Mouse (Mus musculus): ENCODE data around the gene Vps45. TPM values are rescaled to one million over a fixed set of nuclear protein-coding genes. Genes with fewer than 3 reads are reported as not detected.
"Not testable (repeated sequence)": the region's sequence is repeated elsewhere in the genome, so short reads cannot be mapped to it uniquely, and the experiment has no call there.

The Vps45 gene
- polyA plus RNA-seq, 1 experiment from 2014 or later, result 46.4 TPM

DNA sequence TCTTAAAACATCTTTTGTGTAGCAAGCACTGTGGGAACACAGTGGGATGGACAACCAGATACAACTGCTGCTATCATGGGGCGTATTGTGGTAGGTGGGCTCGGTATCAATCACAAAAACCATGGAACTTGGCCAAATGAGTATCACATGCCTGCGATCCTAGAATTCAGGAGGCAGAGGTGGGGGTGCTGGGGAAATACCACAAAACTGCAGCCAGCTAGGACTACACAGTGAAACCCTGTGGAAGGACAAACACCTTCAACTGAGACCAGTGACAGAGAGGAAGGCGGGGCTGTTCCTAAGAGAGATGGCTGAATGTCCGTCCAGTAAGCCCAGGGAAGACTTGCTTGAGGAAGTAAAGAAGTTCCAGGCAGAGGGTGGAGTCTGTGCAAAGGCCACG is 3.0 kb downstream of the Vps45 start:
- no peak overlapping the region for H3K4me3 ChIP-seq (replicated peaks; ENCODE audit: low read depth, low read length)
- 89% methylated on average over 6 of the region's 6 CpGs for WGBS
- no peak overlapping the region for H3K27ac ChIP-seq (replicated peaks; ENCODE audit: low read depth, low read length)
- ATAC-seq (ENCODE audit: low FRiP score, low TSS enrichment), result no peak
- peaks cover 27% of the 10 kb centered on the region; the same call in 1 of the 2 replicates for H3K36me3 ChIP-seq (ENCODE audit: control insufficient read depth, insufficient read depth, low read length)
- H3K9ac ChIP-seq (replicated peaks; ENCODE audit: low read length), result no peak overlapping the region
- DNase-seq, result no peak
- H3K4me1 ChIP-seq (ENCODE audit: control insufficient read depth, insufficient read depth, low read length), result peaks cover 10% of the 10 kb centered on the region; the same call in 1 of the 2 replicates
- H3K27me3 ChIP-seq (ENCODE audit: control insufficient read depth, insufficient read depth, low read length), result no peaks in the 10 kb centered on the region
- H3K4me2 ChIP-seq (ENCODE audit: low read length), result no peak overlapping the region
- H3K9me3 ChIP-seq (ENCODE audit: control insufficient read depth, low read length), result no peaks in the 10 kb centered on the region

GRCm38 (mm10) chr3:96051839-96052238 is 6.4 kb downstream of the Vps45 start:
- Histone ChIP-seq H3K27ac (replicated peaks; ENCODE audit: low read depth, low read length) (no peak overlapping the region), H3K36me3 (ENCODE audit: control insufficient read depth, insufficient read depth, low read length) (peaks cover 35% of the 10 kb centered on the region), H3K4me3 (replicated peaks; ENCODE audit: low read depth, low read length) (no peak overlapping the region), H3K4me2 (ENCODE audit: low read length) (no peak overlapping the region), H3K4me1 (ENCODE audit: control insufficient read depth, insufficient read depth, low read length) (peaks cover 4% of the 10 kb centered on the region; the same call in 1 of the 2 replicates), H3K27me3 (ENCODE audit: control insufficient read depth, insufficient read depth, low read length) (no peaks in the 10 kb centered on the region), H3K9ac (replicated peaks; ENCODE audit: low read length) (no peak overlapping the region), H3K9me3 (ENCODE audit: control insufficient read depth, low read length) (no peaks in the 10 kb centered on the region)
- ATAC-seq (ENCODE audit: low FRiP score, low TSS enrichment) (no peak), DNase-seq (peak; percentile 83)
- whole genome bisulfite sequencing, result 59% methylated on average over 2 of the region's 2 CpGs

DNA sequence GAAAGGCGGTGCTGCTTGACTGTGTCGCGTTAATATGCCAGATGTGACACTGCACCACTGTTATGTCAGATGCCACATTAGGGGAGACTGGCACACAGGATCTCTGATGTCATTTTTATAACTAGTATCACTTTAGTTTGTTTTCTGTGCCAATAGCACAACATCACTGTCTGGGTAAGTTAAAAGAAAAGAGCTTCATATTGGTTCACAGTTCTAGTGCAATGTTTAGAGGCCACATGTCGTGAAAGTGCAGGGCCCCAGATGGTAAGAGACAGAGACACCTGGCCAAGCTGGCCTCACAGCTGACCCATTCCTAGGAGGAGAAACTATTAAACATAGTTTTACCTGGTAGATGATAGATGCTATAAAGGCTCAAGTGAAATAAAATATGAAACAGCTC is 7.1 kb downstream of the Vps45 start:
- no peaks in the 10 kb centered on the region for H3K9me3 ChIP-seq (ENCODE audit: control insufficient read depth, low read length)
- H3K9ac ChIP-seq (replicated peaks; ENCODE audit: low read length), result no peak overlapping the region
- no peak overlapping the region for H3K27ac ChIP-seq (replicated peaks; ENCODE audit: low read depth, low read length)
- 85% methylated on average over 4 of the region's 4 CpGs for WGBS
- H3K4me1 ChIP-seq (ENCODE audit: control insufficient read depth, insufficient read depth, low read length), result no peaks in the 10 kb centered on the region
- no peak overlapping the region for H3K4me2 ChIP-seq (ENCODE audit: low read length)
- DNase-seq, result no peak
- no peak for ATAC-seq (ENCODE audit: low FRiP score, low TSS enrichment)
- H3K36me3 ChIP-seq (ENCODE audit: control insufficient read depth, insufficient read depth, low read length), result peaks cover 40% of the 10 kb centered on the region
- no peak overlapping the region for H3K4me3 ChIP-seq (replicated peaks; ENCODE audit: low read depth, low read length)
- no peaks in the 10 kb centered on the region for H3K27me3 ChIP-seq (ENCODE audit: control insufficient read depth, insufficient read depth, low read length)

DNA sequence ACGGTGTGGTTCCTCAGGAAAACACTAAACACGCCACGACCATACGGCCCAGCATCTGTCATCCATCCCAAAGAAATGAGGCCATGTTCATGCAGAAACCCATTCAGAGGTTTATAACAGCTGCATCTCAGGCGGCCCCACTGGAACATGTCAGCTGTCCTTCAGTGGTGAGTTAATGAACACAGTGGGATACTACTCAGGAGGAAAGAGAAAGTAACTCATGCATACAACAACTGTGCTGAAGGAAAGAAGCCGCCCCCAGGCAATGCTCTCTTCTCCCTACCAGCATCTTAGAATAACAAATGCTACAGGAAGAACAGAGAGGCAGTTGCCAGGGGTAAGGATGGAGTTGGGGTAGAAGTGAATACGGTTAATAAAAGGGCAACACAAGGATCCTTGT is 7.5 kb downstream of the Vps45 start:
- no peak overlapping the region for H3K4me2 ChIP-seq (ENCODE audit: low read length)
- no peak overlapping the region for H3K27ac ChIP-seq (replicated peaks; ENCODE audit: low read depth, low read length)
- no peak for ATAC-seq (ENCODE audit: low FRiP score, low TSS enrichment)
- no peak for DNase-seq
- no peaks in the 10 kb centered on the region for H3K4me1 ChIP-seq (ENCODE audit: control insufficient read depth, insufficient read depth, low read length)
- WGBS, result 77% methylated on average over 7 of the region's 7 CpGs
- no peaks in the 10 kb centered on the region for H3K9me3 ChIP-seq (ENCODE audit: control insufficient read depth, low read length)
- H3K4me3 ChIP-seq (replicated peaks; ENCODE audit: low read depth, low read length), result no peak overlapping the region
- no peak overlapping the region for H3K9ac ChIP-seq (replicated peaks; ENCODE audit: low read length)
- no peaks in the 10 kb centered on the region for H3K27me3 ChIP-seq (ENCODE audit: control insufficient read depth, insufficient read depth, low read length)
- H3K36me3 ChIP-seq (ENCODE audit: control insufficient read depth, insufficient read depth, low read length), result peaks cover 43% of the 10 kb centered on the region

DNA sequence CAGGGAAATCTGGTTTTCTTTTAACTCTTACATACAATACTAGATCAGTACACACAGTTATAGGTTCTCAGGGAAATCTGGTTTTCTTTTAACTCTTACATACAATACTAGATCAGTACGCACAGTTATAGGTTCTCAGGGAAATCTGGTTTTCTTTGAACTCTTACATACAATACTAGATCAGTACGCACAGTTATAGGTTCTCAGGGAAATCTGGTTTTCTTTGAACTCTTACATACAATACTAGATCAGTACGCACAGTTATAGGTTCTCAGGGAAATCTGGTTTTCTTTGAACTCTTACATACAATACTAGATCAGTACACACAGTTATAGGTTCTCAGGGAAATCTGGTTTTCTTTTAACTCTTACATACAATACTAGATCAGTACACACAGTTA is 13.7 kb downstream of the Vps45 start:
- H3K4me1 ChIP-seq (ENCODE audit: control insufficient read depth, insufficient read depth, low read length); DNase-seq; H3K9ac ChIP-seq (replicated peaks; ENCODE audit: low read length); ATAC-seq (ENCODE audit: low FRiP score, low TSS enrichment); H3K27me3 ChIP-seq (ENCODE audit: control insufficient read depth, insufficient read depth, low read length); H3K4me2 ChIP-seq (ENCODE audit: low read length); H3K27ac ChIP-seq (replicated peaks; ENCODE audit: low read depth, low read length); H3K9me3 ChIP-seq (ENCODE audit: control insufficient read depth, low read length); H3K4me3 ChIP-seq (replicated peaks; ENCODE audit: low read depth, low read length): not testable (repeated sequence)
- WGBS, result 84% methylated on average over 3 of the region's 3 CpGs
- H3K36me3 ChIP-seq (ENCODE audit: control insufficient read depth, insufficient read depth, low read length), result peaks cover 44% of the 10 kb centered on the region

- no peaks in the 10 kb centered on the region for H3K9me3 ChIP-seq (ENCODE audit: control insufficient read depth, low read length)
- H3K36me3 ChIP-seq (ENCODE audit: control insufficient read depth, insufficient read depth, low read length), result peaks cover 47% of the 10 kb centered on the region
- no peak overlapping the region for H3K27ac ChIP-seq (replicated peaks; ENCODE audit: low read depth, low read length)
- H3K27me3 ChIP-seq (ENCODE audit: control insufficient read depth, insufficient read depth, low read length), result no peaks in the 10 kb centered on the region
- H3K9ac ChIP-seq (replicated peaks; ENCODE audit: low read length), result no peak overlapping the region
- no peaks in the 10 kb centered on the region for H3K4me1 ChIP-seq (ENCODE audit: control insufficient read depth, insufficient read depth, low read length)
- H3K4me3 ChIP-seq (replicated peaks; ENCODE audit: low read depth, low read length), result no peak overlapping the region
- 80% methylated on average over 1 of the region's 1 CpGs for WGBS
- H3K4me2 ChIP-seq (ENCODE audit: low read length), result no peak overlapping the region
- DNase-seq (no peak), ATAC-seq (ENCODE audit: low FRiP score, low TSS enrichment) (no peak)
Measured at GRCm38 (mm10) chr3:96043104-96043503, 15.2 kb downstream of the Vps45 start.

DNA sequence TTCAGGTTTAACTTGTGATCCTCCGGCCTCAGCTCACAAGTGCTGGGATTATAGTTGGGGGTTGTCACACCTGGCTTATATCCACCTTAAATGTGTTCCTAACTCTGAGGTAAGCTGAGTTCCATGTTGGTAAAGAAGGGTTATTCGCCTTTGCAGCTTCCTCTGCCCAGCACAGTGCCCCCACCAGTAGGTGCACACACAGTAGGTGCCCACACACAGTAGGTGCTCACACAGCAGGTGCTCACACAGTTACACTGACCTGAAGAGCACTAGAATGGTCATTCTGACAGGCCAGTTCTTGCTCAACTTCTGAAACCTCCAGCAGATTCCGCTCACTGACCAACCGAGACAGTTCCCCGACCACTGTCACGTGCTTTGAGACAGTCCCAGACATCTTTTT is 17.2 kb downstream of the Vps45 start:
- no peaks in the 10 kb centered on the region for H3K9me3 ChIP-seq (ENCODE audit: control insufficient read depth, low read length)
- WGBS, result 92% methylated on average over 6 of the region's 6 CpGs
- no peak overlapping the region for H3K9ac ChIP-seq (replicated peaks; ENCODE audit: low read length)
- ATAC-seq (ENCODE audit: low FRiP score, low TSS enrichment) (no peak), DNase-seq (no peak)
- H3K27ac ChIP-seq (replicated peaks; ENCODE audit: low read depth, low read length), result no peak overlapping the region
- H3K4me3 ChIP-seq (replicated peaks; ENCODE audit: low read depth, low read length), result no peak overlapping the region
- no peaks in the 10 kb centered on the region for H3K4me1 ChIP-seq (ENCODE audit: control insufficient read depth, insufficient read depth, low read length)
- no peaks in the 10 kb centered on the region for H3K27me3 ChIP-seq (ENCODE audit: control insufficient read depth, insufficient read depth, low read length)
- no peak overlapping the region for H3K4me2 ChIP-seq (ENCODE audit: low read length)
- H3K36me3 ChIP-seq (ENCODE audit: control insufficient read depth, insufficient read depth, low read length), result peaks cover 35% of the 10 kb centered on the region

DNA sequence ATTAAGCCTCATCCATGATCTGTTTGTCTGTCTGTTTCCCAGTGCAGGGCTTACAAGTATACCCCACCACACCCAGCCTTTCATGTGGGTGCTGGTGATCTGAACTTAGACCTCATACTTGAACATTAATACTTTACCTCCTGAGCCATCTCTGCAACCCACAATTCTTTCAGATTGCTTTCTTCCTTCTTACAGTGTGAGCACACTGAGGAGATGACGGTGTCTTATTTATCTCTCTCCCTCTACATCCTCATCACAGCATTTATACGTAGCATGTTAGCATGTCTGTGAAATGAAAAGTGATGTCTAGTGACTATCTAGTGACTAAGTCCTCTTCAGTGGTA is 17.6 kb downstream of the Vps45 start:
- H3K27me3 ChIP-seq (ENCODE audit: control insufficient read depth, insufficient read depth, low read length), result no peaks in the 10 kb centered on the region
- no peaks in the 10 kb centered on the region for H3K9me3 ChIP-seq (ENCODE audit: control insufficient read depth, low read length)
- H3K4me1 ChIP-seq (ENCODE audit: control insufficient read depth, insufficient read depth, low read length), result no peaks in the 10 kb centered on the region
- no peak overlapping the region for H3K27ac ChIP-seq (replicated peaks; ENCODE audit: low read depth, low read length)
- ATAC-seq (ENCODE audit: low FRiP score, low TSS enrichment), result no peak
- no peak overlapping the region for H3K4me2 ChIP-seq (ENCODE audit: low read length)
- H3K9ac ChIP-seq (replicated peaks; ENCODE audit: low read length), result no peak overlapping the region
- no peak overlapping the region for H3K4me3 ChIP-seq (replicated peaks; ENCODE audit: low read depth, low read length)
- peaks cover 33% of the 10 kb centered on the region for H3K36me3 ChIP-seq (ENCODE audit: control insufficient read depth, insufficient read depth, low read length)
- 97% methylated on average over 2 of the region's 2 CpGs for WGBS
- DNase-seq, result no peak

- no peak overlapping the region for H3K27ac ChIP-seq (replicated peaks; ENCODE audit: low read depth, low read length)
- H3K27me3 ChIP-seq (ENCODE audit: control insufficient read depth, insufficient read depth, low read length), result no peaks in the 10 kb centered on the region
- H3K4me3 ChIP-seq (replicated peaks; ENCODE audit: low read depth, low read length), result no peak overlapping the region
- peaks cover 29% of the 10 kb centered on the region for H3K36me3 ChIP-seq (ENCODE audit: control insufficient read depth, insufficient read depth, low read length)
- DNase-seq, result no peak
- WGBS, result 86% methylated on average over 9 of the region's 9 CpGs
- ATAC-seq (ENCODE audit: low FRiP score, low TSS enrichment), result no peak
- H3K4me1 ChIP-seq (ENCODE audit: control insufficient read depth, insufficient read depth, low read length), result no peaks in the 10 kb centered on the region
- H3K9me3 ChIP-seq (ENCODE audit: control insufficient read depth, low read length), result no peaks in the 10 kb centered on the region
- no peak overlapping the region for H3K9ac ChIP-seq (replicated peaks; ENCODE audit: low read length)
- H3K4me2 ChIP-seq (ENCODE audit: low read length), result no peak overlapping the region
Measured at GRCm38 (mm10) chr3:96039857-96040662, 18.2 kb downstream of the Vps45 start.
